Mouse (Mus musculus): ENCODE data around the gene Mcoln2. TPM values are rescaled to one million over a fixed set of nuclear protein-coding genes. Genes with fewer than 3 reads are reported as not detected.

Mcoln2 gene
- polyA plus RNA-seq, 1 experiment from 2014 or later: 6.7 TPM

DNA sequence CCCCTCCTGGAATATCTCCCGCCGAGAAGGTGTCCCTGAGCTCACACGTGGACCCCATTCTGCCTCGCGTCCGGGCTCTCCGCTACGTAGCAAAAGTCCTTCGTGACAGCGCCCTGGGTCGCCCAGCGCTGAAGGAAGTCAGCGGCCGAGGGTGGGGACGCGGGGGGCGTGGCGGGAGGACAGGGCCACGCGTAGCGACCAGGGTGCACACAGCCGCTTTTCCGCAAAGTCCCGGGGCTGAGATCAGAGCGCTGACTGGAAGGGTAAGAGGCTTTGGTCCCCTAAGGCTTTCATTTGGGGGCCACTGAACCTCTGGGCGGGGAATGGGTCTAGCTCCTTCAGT, 396 bp downstream of the Mcoln2 start:
- peaks cover 22% of the 10 kb centered on the region for H3K4me1 ChIP-seq (replicated peaks)
- WGBS (ENCODE audit: insufficient replicate concordance): 2% methylated on average over 26 of the region's 26 CpGs
- H3K9me3 ChIP-seq (replicated peaks): no peaks in the 10 kb centered on the region
- ATAC-seq (ENCODE audit: low read depth): peak; percentile 67
- no peak for DNase-seq
- peak overlapping the region; percentile 51 for H3K4me3 ChIP-seq (replicated peaks)
- H3K9ac ChIP-seq: peak overlapping the region; percentile 54; the same call in 1 of the 2 replicates
- no peaks in the 10 kb centered on the region for H3K36me3 ChIP-seq
- H3K27me3 ChIP-seq: peaks cover 21% of the 10 kb centered on the region
- H3K27ac ChIP-seq: peak overlapping the region; percentile 34; the same call in 1 of the 2 replicates
- peak overlapping the region; percentile 69 for H3K4me2 ChIP-seq

DNA sequence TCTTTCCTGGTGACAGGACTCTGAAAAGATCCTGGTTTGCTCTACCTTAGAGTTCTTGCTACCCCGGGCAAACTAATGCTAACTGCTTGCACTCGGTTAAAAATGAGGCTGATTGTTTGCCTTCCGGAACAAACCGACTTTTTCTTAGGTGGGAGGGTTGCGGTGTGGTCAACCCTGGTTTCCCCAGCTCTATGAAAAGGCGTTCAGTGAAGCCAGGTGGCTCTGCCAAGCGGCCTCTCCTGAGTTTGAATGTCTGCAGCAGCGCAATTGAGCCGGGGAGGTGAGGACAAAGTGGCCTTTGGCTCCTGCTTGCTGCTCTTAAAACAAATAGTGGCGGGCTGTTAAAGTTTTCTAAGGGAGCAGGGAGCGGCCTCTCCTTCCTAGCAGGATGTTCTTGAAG, 927 bp downstream of the Mcoln2 start:
- Histone ChIP-seq H3K9me3 (replicated peaks) (no peaks in the 10 kb centered on the region), H3K27ac (peak overlapping the region; percentile 34; the same call in 1 of the 2 replicates), H3K4me2 (peak overlapping the region; percentile 69), H3K4me1 (replicated peaks) (peaks cover 22% of the 10 kb centered on the region), H3K36me3 (no peaks in the 10 kb centered on the region), H3K4me3 (replicated peaks) (peak overlapping the region; percentile 51), H3K9ac (peak overlapping the region; percentile 54; the same call in 1 of the 2 replicates), H3K27me3 (peaks cover 21% of the 10 kb centered on the region)
- WGBS (ENCODE audit: insufficient replicate concordance): 19% methylated on average over 11 of the region's 11 CpGs
- ATAC-seq (ENCODE audit: low read depth) (no peak), DNase-seq (no peak)

DNA sequence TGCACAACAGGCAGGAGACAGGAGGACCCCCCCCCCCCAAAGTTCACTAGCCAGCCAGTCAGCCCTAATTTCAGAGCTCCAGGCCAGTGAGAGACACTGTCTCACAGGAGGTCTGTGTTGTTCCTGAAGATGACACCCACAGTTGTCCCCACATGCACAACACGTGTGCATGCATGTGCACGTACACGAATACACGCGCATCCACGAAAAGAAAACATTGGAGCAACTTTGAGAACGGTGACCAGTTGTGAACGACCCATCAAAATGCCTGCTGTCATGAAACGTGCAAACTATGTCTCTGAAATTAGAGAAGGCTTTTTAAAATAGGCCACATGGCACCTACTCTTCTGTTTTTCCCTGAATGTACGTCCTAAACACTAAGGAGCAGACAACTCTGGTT, 1.7 kb downstream of the Mcoln2 start:
- Histone ChIP-seq H3K36me3 (no peaks in the 10 kb centered on the region), H3K27me3 (peaks cover 21% of the 10 kb centered on the region), H3K9ac (no peak overlapping the region), H3K4me1 (replicated peaks) (peaks cover 23% of the 10 kb centered on the region), H3K27ac (no peak overlapping the region), H3K4me2 (peak overlapping the region; percentile 69; the same call in 1 of the 2 replicates), H3K9me3 (replicated peaks) (no peaks in the 10 kb centered on the region), H3K4me3 (replicated peaks) (no peak overlapping the region)
- 83% methylated on average over 10 of the region's 10 CpGs for WGBS (ENCODE audit: insufficient replicate concordance)
- no peak for ATAC-seq (ENCODE audit: low read depth)
- no peak for DNase-seq

DNA sequence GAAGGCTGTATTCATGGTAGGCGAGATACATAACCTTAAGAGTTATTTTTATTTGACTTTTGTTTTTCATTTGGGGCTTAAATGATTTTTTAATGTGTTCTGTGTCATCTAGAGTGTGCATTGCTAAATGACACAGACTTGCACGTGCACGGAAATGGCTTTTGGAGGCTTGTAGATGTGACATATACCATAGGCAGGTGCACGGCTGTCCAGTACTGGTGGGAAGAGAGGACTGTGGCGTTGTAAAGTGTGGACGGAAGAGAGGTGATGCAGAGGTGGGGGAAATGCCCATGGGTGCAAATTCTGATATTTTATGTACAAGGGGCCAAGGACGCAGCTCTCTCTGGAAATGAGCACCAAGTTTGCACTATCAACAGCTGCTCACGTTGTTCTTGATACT, 2.1 kb downstream of the Mcoln2 start:
- WGBS (ENCODE audit: insufficient replicate concordance): 70% methylated on average over 8 of the region's 8 CpGs
- H3K4me1 ChIP-seq (replicated peaks): peaks cover 26% of the 10 kb centered on the region
- H3K27ac ChIP-seq: no peak overlapping the region
- peaks cover 21% of the 10 kb centered on the region for H3K27me3 ChIP-seq
- no peak for DNase-seq
- ATAC-seq (ENCODE audit: low read depth): no peak
- no peaks in the 10 kb centered on the region for H3K9me3 ChIP-seq (replicated peaks)
- no peaks in the 10 kb centered on the region for H3K36me3 ChIP-seq
- no peak overlapping the region for H3K4me2 ChIP-seq
- H3K4me3 ChIP-seq (replicated peaks): no peak overlapping the region
- H3K9ac ChIP-seq: no peak overlapping the region

DNA sequence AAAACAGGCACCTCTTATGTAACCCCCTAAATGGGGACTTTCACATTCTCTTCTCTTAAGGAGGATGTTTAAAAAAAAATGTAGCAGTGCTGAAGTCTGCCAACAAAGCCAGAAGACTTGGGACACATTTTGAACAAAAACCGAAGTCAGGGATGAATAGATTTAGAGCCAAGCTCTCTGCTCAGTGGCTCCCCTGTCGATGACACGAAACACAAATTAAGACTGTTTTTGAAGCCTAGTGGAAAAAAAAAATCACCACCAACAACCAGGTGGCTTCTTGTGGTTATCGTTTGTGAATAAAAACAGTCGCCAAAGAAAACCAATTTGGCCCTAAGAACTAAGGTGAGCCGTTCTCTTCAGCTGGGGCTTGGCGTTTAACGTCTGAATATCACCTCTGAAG, 2.7 kb downstream of the Mcoln2 start:
- no peak for ATAC-seq (ENCODE audit: low read depth)
- H3K36me3 ChIP-seq: no peaks in the 10 kb centered on the region
- WGBS (ENCODE audit: insufficient replicate concordance): 74% methylated on average over 8 of the region's 8 CpGs

DNA sequence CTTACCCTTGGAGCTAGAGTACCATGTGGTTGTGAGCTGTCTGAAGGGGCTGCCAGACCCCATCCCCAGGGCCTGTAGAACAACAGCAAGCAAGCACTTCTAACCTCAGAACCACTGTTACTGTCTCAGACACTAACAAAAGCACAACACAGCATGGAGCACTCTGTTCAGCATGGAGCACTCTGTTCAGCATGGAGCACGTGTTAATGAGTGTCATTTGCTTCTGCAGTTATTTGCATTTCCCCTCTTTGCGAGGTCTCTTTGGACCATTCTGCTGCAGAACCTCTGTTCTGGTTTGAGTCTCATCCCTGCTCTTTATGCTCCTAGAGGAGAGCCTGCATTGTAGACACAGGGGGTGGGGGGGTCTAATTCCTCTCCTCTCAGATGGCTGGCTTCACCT, 3.3 kb downstream of the Mcoln2 start:
- H3K4me1 ChIP-seq (replicated peaks): peaks cover 26% of the 10 kb centered on the region
- 65% methylated on average over 2 of the region's 2 CpGs for WGBS (ENCODE audit: insufficient replicate concordance)
- no peak overlapping the region for H3K4me3 ChIP-seq (replicated peaks)
- no peak overlapping the region for H3K9ac ChIP-seq
- H3K9me3 ChIP-seq (replicated peaks): no peaks in the 10 kb centered on the region
- H3K27ac ChIP-seq: no peak overlapping the region
- no peaks in the 10 kb centered on the region for H3K36me3 ChIP-seq
- H3K27me3 ChIP-seq: peaks cover 21% of the 10 kb centered on the region
- no peak for ATAC-seq (ENCODE audit: low read depth)
- no peak overlapping the region for H3K4me2 ChIP-seq
- no peak for DNase-seq

More for the DNA sequence above, 2.7 kb downstream of the Mcoln2 start:
- Histone ChIP-seq H3K9ac (no peak overlapping the region), H3K27me3 (peaks cover 21% of the 10 kb centered on the region), H3K27ac (no peak overlapping the region), H3K4me3 (replicated peaks) (no peak overlapping the region), H3K4me2 (no peak overlapping the region), H3K9me3 (replicated peaks) (no peaks in the 10 kb centered on the region), H3K4me1 (replicated peaks) (peaks cover 26% of the 10 kb centered on the region)
- no peak for DNase-seq

DNA sequence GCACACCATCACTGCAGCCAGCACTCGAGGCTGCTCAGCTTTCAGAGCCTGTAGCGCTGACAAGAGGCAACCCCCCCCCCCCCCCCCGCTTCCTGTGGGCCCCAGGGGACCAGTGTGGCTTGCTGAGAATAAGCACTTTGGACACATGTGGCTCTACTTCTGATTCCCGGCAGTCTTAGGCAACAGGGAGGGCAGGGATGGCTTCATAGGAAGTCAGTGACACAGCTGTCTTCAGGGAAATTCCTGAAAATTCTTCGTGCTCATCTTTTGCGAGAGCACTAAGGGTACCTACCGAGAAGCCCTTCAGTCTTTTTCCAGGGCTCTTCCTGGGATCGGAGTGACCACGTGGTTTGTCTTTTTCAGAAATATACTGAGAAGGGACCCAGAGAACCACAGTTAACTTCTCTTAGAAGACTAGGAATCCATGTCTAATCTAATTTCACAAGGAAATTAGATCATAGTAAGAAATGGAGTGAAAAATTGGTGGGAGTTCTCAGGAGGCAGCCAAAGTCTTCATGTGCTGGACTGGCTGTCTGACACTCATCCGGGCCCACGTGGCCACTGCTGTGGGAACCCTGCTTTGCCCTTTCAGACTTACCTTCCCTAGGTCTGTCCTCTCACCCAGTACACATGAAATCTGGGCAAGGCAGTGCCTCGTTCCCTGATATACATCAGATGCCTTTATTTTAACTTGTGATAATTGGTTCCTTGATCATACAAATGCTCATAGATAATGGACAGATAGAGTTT, 4.4 kb downstream of the Mcoln2 start:
- 23% methylated on average over 12 of the region's 12 CpGs for WGBS (ENCODE audit: insufficient replicate concordance)
- no peak overlapping the region for H3K27ac ChIP-seq
- no peak overlapping the region for H3K4me2 ChIP-seq
- H3K4me1 ChIP-seq (replicated peaks): peaks cover 26% of the 10 kb centered on the region
- DNase-seq: no peak
- ATAC-seq (ENCODE audit: low read depth): no peak
- H3K27me3 ChIP-seq: peaks cover 21% of the 10 kb centered on the region
- no peaks in the 10 kb centered on the region for H3K9me3 ChIP-seq (replicated peaks)
- H3K4me3 ChIP-seq (replicated peaks): no peak overlapping the region
- no peak overlapping the region for H3K9ac ChIP-seq
- no peaks in the 10 kb centered on the region for H3K36me3 ChIP-seq

DNA sequence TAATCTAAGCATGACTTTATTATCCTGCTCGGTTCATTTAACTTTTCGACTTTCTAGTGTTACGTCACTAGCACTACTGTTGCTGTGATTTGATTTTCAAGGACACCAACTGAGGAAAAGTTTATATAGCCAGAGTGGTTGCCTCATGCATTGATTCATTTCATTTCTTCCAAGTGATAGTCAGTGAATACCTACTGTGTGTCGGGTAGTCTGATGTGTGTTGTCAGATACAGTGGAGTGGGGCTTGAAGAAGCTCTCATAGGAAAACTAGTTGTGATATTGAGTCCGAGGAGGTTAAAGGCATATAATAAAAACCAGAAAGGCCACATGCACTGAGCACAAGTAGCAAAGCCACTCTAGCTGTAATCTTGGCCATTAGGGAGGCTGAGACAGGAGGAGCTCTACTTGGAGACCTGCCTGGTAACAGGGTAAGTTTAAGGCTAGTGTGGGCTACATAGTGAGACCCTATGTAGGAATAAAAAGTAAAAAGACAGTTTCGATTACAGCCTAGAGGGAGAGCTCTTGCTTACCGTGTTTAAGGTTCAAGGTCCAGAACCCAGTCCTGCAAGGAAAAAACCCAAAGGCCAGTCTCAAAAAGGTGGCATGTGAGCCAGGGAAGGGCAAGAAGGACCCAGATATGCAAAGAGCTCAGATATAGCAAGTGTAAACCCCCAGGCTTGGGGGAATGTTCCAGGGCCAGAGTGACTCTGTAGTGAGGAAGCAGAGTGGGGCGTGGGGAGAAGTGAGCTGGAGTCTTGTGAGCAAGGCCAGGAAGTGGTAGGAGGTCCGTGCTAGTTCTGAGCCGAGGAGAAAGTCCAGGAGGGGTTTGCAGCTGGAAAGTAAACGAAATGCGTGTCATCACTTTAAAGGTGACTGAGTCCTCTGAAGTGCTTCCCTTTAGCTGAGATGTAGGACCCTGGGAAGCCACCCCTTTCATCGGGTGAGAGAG, 6.3 kb downstream of the Mcoln2 start:
- Histone ChIP-seq H3K36me3 (no peaks in the 10 kb centered on the region), H3K27ac (no peak overlapping the region), H3K9me3 (replicated peaks) (no peaks in the 10 kb centered on the region), H3K27me3 (peaks cover 9% of the 10 kb centered on the region), H3K4me3 (replicated peaks) (no peak overlapping the region), H3K4me2 (no peak overlapping the region), H3K9ac (no peak overlapping the region), H3K4me1 (replicated peaks) (peaks cover 15% of the 10 kb centered on the region)
- WGBS (ENCODE audit: insufficient replicate concordance): 45% methylated on average over 13 of the region's 13 CpGs
- DNase-seq (no peak), ATAC-seq (ENCODE audit: low read depth) (no peak)

DNA sequence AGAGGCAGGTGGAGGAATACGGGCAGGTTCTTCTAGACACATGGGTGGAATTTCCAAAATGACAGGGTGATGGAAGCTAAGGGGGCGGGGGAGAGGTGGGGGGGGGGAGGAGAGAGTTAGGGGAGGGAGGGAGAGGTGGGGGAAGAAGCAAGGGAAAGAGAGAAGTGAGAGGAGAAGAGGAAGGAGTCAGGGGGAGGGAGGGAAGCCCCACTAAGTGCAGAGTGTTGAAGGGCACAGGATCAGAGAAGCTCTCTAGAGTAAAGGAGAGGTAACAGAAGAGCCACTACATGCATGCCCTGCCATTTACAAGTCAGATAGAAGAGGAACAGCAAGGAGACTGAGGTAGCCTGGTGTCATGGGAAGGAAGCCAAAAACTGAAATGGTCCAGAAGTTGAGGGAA, 7.2 kb downstream of the Mcoln2 start:
- Histone ChIP-seq H3K27me3 (0 out of 2 replicates have a peak, but pooled peaks cover 3% of the 10 kb centered on the region), H3K9ac (no peak overlapping the region), H3K36me3 (no peaks in the 10 kb centered on the region), H3K4me3 (replicated peaks) (no peak overlapping the region), H3K27ac (no peak overlapping the region), H3K4me2 (no peak overlapping the region), H3K9me3 (replicated peaks) (no peaks in the 10 kb centered on the region), H3K4me1 (replicated peaks) (peaks cover 15% of the 10 kb centered on the region)
- ATAC-seq (ENCODE audit: low read depth) (no peak), DNase-seq (no peak)
- 48% methylated on average over 2 of the region's 2 CpGs for WGBS (ENCODE audit: insufficient replicate concordance)

DNA sequence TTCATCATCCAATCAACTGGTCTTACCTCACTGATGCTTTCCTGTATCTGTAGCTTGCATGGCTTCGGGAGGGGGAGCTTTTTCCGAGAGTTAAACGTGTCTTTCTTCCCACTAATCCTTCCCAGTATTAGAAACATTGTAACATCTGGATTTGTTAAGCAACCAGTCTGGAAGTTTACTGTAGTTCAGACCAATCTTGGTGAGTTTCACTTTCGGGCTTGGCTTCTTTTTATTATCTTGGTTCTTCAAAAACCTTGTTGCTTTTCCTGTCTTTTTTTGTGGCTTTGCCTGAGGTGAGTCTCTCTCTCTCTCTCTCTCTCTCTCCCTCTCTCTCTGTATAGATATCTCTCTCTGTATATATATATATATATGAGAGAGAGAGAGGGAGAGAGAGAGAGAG, 8.4 kb downstream of the Mcoln2 start:
- no peak overlapping the region for H3K27ac ChIP-seq
- no peak overlapping the region for H3K4me2 ChIP-seq
- no peak overlapping the region for H3K4me3 ChIP-seq (replicated peaks)
- no peaks in the 10 kb centered on the region for H3K27me3 ChIP-seq
- H3K9ac ChIP-seq: no peak overlapping the region
- H3K9me3 ChIP-seq (replicated peaks): no peaks in the 10 kb centered on the region
- H3K4me1 ChIP-seq (replicated peaks): peaks cover 15% of the 10 kb centered on the region
- WGBS (ENCODE audit: insufficient replicate concordance): 45% methylated on average over 4 of the region's 4 CpGs
- ATAC-seq (ENCODE audit: low read depth) (no peak), DNase-seq (no peak)
- no peaks in the 10 kb centered on the region for H3K36me3 ChIP-seq

DNA sequence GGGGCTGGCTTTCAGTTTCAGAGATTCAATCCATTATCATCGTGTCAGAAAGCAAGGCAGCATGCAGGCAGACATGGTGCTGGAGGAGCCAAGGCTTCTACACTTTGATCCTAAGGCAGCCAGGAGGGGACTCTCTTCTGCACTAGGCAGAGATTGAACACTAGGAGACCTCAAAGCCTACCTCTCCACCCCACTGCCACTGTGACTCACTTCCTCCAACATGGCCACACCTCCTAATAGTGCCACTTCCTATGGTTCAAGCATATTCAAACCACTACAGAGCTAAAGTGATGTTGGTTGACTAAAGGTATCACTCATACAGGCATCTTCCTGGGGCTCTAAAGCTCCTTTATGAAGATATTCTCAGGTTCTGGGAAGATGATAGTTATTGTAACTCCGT, 9.7 kb downstream of the Mcoln2 start:
- 54% methylated on average over 2 of the region's 2 CpGs for WGBS (ENCODE audit: insufficient replicate concordance)
- Histone ChIP-seq H3K27me3 (no peaks in the 10 kb centered on the region), H3K36me3 (no peaks in the 10 kb centered on the region), H3K27ac (no peak overlapping the region), H3K4me3 (replicated peaks) (no peak overlapping the region), H3K9me3 (replicated peaks) (no peaks in the 10 kb centered on the region), H3K4me1 (replicated peaks) (peaks cover 10% of the 10 kb centered on the region), H3K9ac (no peak overlapping the region), H3K4me2 (no peak overlapping the region)
- ATAC-seq (ENCODE audit: low read depth) (no peak), DNase-seq (no peak)

Data from liver, embryonic 13.5 days (tissue).